In the genomic region with DNA sequence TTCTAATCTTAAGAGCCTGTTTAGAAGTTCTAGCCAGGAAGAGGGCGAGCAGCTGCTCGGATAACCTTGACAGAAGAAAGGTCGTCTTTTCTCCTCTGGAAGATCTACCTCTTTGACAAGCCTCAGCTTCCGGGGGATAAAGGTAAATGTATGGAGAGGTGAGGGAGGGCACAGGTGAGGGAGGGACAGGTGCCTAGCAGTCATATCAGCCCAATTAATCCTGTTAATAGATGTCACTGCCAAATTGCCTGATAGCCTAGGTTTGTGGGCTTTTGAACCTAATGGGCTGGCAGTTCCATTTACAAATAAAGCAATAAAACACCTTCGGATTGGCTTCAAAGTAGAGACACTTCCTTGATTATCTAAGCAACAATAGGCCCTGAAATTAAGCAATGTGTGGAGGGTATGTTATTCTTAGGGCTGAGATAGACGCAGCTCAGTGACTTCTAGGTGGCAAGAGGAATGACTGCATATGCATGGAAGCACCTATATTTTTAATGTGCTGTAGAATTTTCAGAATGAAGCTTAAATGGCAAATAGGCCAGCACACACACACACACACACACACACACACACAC, we compare ENCODE assay signal across 18 mouse cellular contexts. TPM values are rescaled to one million over a fixed set of nuclear protein-coding genes. Genes with fewer than 3 reads are reported as not detected.
DNase-seq lines count a peak whose midpoint lies in the region; ATAC-seq lines count a peak whose summit lies in the region.
"Had no signal": no experiment of that assay in that cellular context is flagged by ENCODE, and none has a peak within 500 bp of the region (broad histone marks: within the 10 kb centered on the region; RNA-seq: fewer than 3 reads in every experiment).

No protein-coding gene starts in this region.

- H3K4me2 ChIP-seq in heart, embryonic 14.5 days (ENCODE audit: low read length) = peak overlapping the region; percentile 50
- H3K4me2 ChIP-seq in intestine, embryonic 15.5 days (replicated peaks) = no peak overlapping the region
- H3K4me2 ChIP-seq: embryonic facial prominence, embryonic 12.5 days; forebrain, embryonic 15.5 days; hindbrain, embryonic 13.5 days had no signal

- H3K4me3 ChIP-seq in heart, embryonic 10.5 days = no peak overlapping the region
- no peak overlapping the region for H3K4me3 ChIP-seq in heart, embryonic 14.5 days (ENCODE audit: control insufficient read depth in 1 of 2, insufficient read depth in 1 of 2, low read depth in 1 of 2, low read length in 2 of 2)
- H3K4me3 ChIP-seq in intestine, embryonic 15.5 days (replicated peaks) = no peak overlapping the region
- H3K4me3 ChIP-seq: embryonic facial prominence, embryonic 12.5 days; forebrain, embryonic 15.5 days; hindbrain, embryonic 13.5 days had no signal

- DNase-seq in heart, embryonic 10.5 days (ENCODE audit: low spot score) = peak; percentile 48
- no peak for DNase-seq in heart, postnatal 25 days (ENCODE audit: low spot score)
- DNase-seq in heart, postnatal 14 days = no peak
- DNase-seq in yolk sac, embryonic 10.5 days (ENCODE audit: low spot score) = no peak
- no peak for DNase-seq in kidney, postnatal 14 days
- DNase-seq: adrenal gland, postnatal 14 days; cerebellum, adult 9-10 months; gastrocnemius, postnatal 36 days; kidney, adult 8-10 months had no signal

- WGBS in heart, embryonic 10.5 days = 50% methylated on average over 6 of the region's 6 CpGs
- WGBS in heart, embryonic 14.5 days = 31% methylated on average over 6 of the region's 6 CpGs
- WGBS in intestine, embryonic 15.5 days = 61% methylated on average over 6 of the region's 6 CpGs

- intact Hi-C loops in heart, postnatal 25 days (cut with DNase I) = no loop called here
- intact Hi-C loops in heart, postnatal 14 days (cut with DNase I) = no loop called here

- no peaks in the 10 kb centered on the region for H3K27me3 ChIP-seq in heart, embryonic 10.5 days (ENCODE audit: insufficient read depth, poor library complexity, severe bottlenecking)
- no peaks in the 10 kb centered on the region for H3K27me3 ChIP-seq in heart, embryonic 14.5 days (ENCODE audit: control insufficient read depth, insufficient read depth, low read length)
- no peaks in the 10 kb centered on the region for H3K27me3 ChIP-seq in intestine, embryonic 15.5 days (replicated peaks)
- H3K27me3 ChIP-seq: CH12.LX; embryonic facial prominence, embryonic 12.5 days; forebrain, embryonic 15.5 days; hindbrain, embryonic 13.5 days; Patski had no signal

- no peaks in the 10 kb centered on the region for H3K9me3 ChIP-seq in heart, embryonic 10.5 days
- no peaks in the 10 kb centered on the region; the same call in 1 of the 2 replicates for H3K9me3 ChIP-seq in heart, embryonic 14.5 days (ENCODE audit: control insufficient read depth, low read length)
- no peaks in the 10 kb centered on the region for H3K9me3 ChIP-seq in intestine, embryonic 15.5 days
- H3K9me3 ChIP-seq: embryonic facial prominence, embryonic 12.5 days; forebrain, embryonic 15.5 days; hindbrain, embryonic 13.5 days had no signal

- H3K4me1 ChIP-seq in heart, embryonic 10.5 days = peaks cover 31% of the 10 kb centered on the region
- H3K4me1 ChIP-seq in heart, embryonic 14.5 days (ENCODE audit: control insufficient read depth in 2 of 2, insufficient read depth in 2 of 2, low read length in 2 of 2) = peaks cover 12 to 34% of the 10 kb centered on the region in 2 experiments
- H3K4me1 ChIP-seq in intestine, embryonic 15.5 days (replicated peaks) = peaks cover 3% of the 10 kb centered on the region; the same call in 1 of the 2 replicates
- H3K4me1 ChIP-seq: embryonic facial prominence, embryonic 12.5 days; forebrain, embryonic 15.5 days; hindbrain, embryonic 13.5 days had no signal

- 0 out of 2 replicates have a peak, but pooled peaks have one; percentile 8 for ATAC-seq in heart, embryonic 14.5 days (ENCODE audit: insufficient number of reproducible peaks, insufficient read depth, low FRiP score, low read depth)
- ATAC-seq in intestine, embryonic 15.5 days = peak; percentile 67
- ATAC-seq: activated CD4-positive, CD25-positive, alpha-beta regulatory T cell, adult 4 months; forebrain, embryonic 15.5 days; hindbrain, postnatal 0 days; Patski had no signal

- peak overlapping the region; percentile 71 for H3K27ac ChIP-seq in heart, embryonic 10.5 days
- peak overlapping the region; percentile 40 to 81 for H3K27ac ChIP-seq in heart, embryonic 14.5 days (replicated peaks in 1 of 2; ENCODE audit: control insufficient read depth in 1 of 2, insufficient read depth in 1 of 2, low read depth in 2 of 2, low read length in 2 of 2)
- no peak overlapping the region for H3K27ac ChIP-seq in intestine, embryonic 15.5 days
- H3K27ac ChIP-seq: embryonic facial prominence, embryonic 12.5 days; forebrain, embryonic 15.5 days; hindbrain, embryonic 13.5 days; hindbrain, postnatal 0 days had no signal

- H3K9ac ChIP-seq in heart, embryonic 14.5 days (ENCODE audit: low read length) = peak overlapping the region; percentile 17; the same call in 1 of the 2 replicates
- H3K9ac ChIP-seq in intestine, embryonic 15.5 days = no peak overlapping the region
- H3K9ac ChIP-seq: embryonic facial prominence, embryonic 12.5 days; forebrain, embryonic 15.5 days; hindbrain, embryonic 13.5 days had no signal

- peaks cover 29% of the 10 kb centered on the region for H3K36me3 ChIP-seq in heart, embryonic 10.5 days
- H3K36me3 ChIP-seq in heart, embryonic 14.5 days (ENCODE audit: control insufficient read depth, insufficient read depth, low read length) = peaks cover 22% of the 10 kb centered on the region
- H3K36me3 ChIP-seq in intestine, embryonic 15.5 days = no peaks in the 10 kb centered on the region
- H3K36me3 ChIP-seq: forebrain, embryonic 15.5 days had no signal

RNA-seq across cellular contexts. Expression of a gene that starts 14.5 kb away (rescaled TPM):
- 45.2 and 51.3 TPM in 2 replicates for polyA plus RNA-seq in heart, embryonic 10.5 days (2016; fragmentation: Nextera tagmentation; extraction: Ambion mirVana)
- 10 to 100 TPM; 81.3 to 83.2 TPM for total RNA-seq in heart, postnatal 25 days (2021)
- 89.0 and 90.8 TPM in 2 replicates for polyA plus RNA-seq in heart, embryonic 14.5 days (2014; fragmentation: Nextera tagmentation; extraction: Ambion mirVana)
- total RNA-seq in heart, postnatal 14 days (2021) = 100 to 1,000 TPM in 1 of 2 experiments, 10 to 100 TPM in 1; 95.6 to 106 TPM
- 14.2 and 14.5 TPM in 2 replicates for polyA plus RNA-seq in intestine, embryonic 15.5 days (2015; fragmentation: Nextera tagmentation; extraction: Ambion mirVana)
- total RNA-seq: CH12.LX had no signal
